In genomic region chr3:149112878-149113277, GRCm38 (mm10) we compare ENCODE assay signal across 13 mouse cellular contexts.
"Had no signal": no experiment of that assay in that cellular context is flagged by ENCODE, and none has a peak within 500 bp of the region (broad histone marks: within the 10 kb centered on the region; RNA-seq: fewer than 3 reads in every experiment).

No protein-coding gene starts in this region.

- H3K9me3 ChIP-seq: limb, embryonic 13.5 days; midbrain, embryonic 15.5 days; neural tube, embryonic 12.5 days had no signal

- DNase-seq: kidney, adult 11 months; kidney, adult 9 months; kidney, postnatal 10 days; left cerebral cortex, postnatal 4 days; lung, embryonic 14.5 days; thymus, adult 2 months; thymus, postnatal 25 days had no signal

- H3K4me2 ChIP-seq: limb, embryonic 13.5 days; lung, embryonic 14.5 days; midbrain, embryonic 11.5 days; midbrain, embryonic 15.5 days; neural tube, embryonic 12.5 days had no signal

- H3K27me3 ChIP-seq: megakaryocyte, embryonic 14.5 days; midbrain, embryonic 15.5 days; neural tube, embryonic 12.5 days had no signal

- ATAC-seq: midbrain, embryonic 15.5 days had no signal

- H3K27ac ChIP-seq: limb, embryonic 13.5 days; liver, embryonic 14.5 days; midbrain, embryonic 15.5 days; neural tube, embryonic 12.5 days had no signal

- H3K9ac ChIP-seq: limb, embryonic 13.5 days; liver, embryonic 14.5 days; lung, embryonic 14.5 days; midbrain, embryonic 15.5 days; neural tube, embryonic 12.5 days had no signal

- H3K36me3 ChIP-seq: limb, embryonic 13.5 days; midbrain, embryonic 15.5 days; neural tube, embryonic 12.5 days had no signal

- H3K4me3 ChIP-seq: limb, embryonic 13.5 days; megakaryocyte, embryonic 14.5 days; midbrain, embryonic 15.5 days; neural tube, embryonic 12.5 days had no signal

- H3K4me1 ChIP-seq: megakaryocyte, embryonic 14.5 days; neural tube, embryonic 12.5 days had no signal
